Mouse (Mus musculus) hindbrain, embryonic 16.5 days (tissue): ENCODE results near the gene Nhp2. TPM values are rescaled to one million over a fixed set of nuclear protein-coding genes. Genes with fewer than 3 reads are reported as not detected.
"Not testable (repeated sequence)": the region's sequence is repeated elsewhere in the genome, so short reads cannot be mapped to it uniquely, and the experiment has no call there.

Experiments used
- ATAC-seq: fragments of 200-750 bp; cut with Nextera tagmentation; 2 replicates; pipeline ENCODE4 v1.8.0; 2017; ENCODE audit warnings: moderate TSS enrichment, moderate library complexity
- H3K27ac ChIP-seq: fragments of 300-500 bp; sonication (generic); 2 replicates; pipeline ENCODE4 v1.5.1; 2014; ENCODE audit warnings: low read depth, mild to moderate bottlenecking, control low read depth, low read length, moderate library complexity
- H3K27me3 ChIP-seq: fragments of 300-500 bp; sonication (generic); replicated peaks from 2 replicates; pipeline ENCODE4 v1.6.1; 2014; ENCODE audit warnings: low read length; ENCODE audit not compliant: control insufficient read depth, insufficient read depth
- H3K36me3 ChIP-seq: fragments of 300-500 bp; sonication (generic); 2 replicates; pipeline ENCODE4 v1.6.1; 2014; ENCODE audit warnings: mild to moderate bottlenecking, low read length, moderate library complexity, mixed read lengths; ENCODE audit not compliant: control insufficient read depth, insufficient read depth
- H3K4me1 ChIP-seq: fragments of 300-500 bp; sonication (generic); 2 replicates; pipeline ENCODE4 v1.6.1; 2014; ENCODE audit warnings: low read depth, low read length; ENCODE audit not compliant: control insufficient read depth, insufficient read depth
- H3K4me2 ChIP-seq: fragments of 300-500 bp; sonication (generic); 2 replicates; pipeline ENCODE4 v1.6.1; 2014; ENCODE audit warnings: mild to moderate bottlenecking, low read length, control low read depth, moderate library complexity
- H3K4me3 ChIP-seq: fragments of 300-500 bp; sonication (generic); 2 replicates; pipeline ENCODE4 v1.5.1; 2014; ENCODE audit warnings: mild to moderate bottlenecking, low read length, control low read depth, moderate library complexity
- H3K9ac ChIP-seq: fragments of 300-500 bp; sonication (generic); 2 replicates; pipeline ENCODE4 v1.6.1; 2014; ENCODE audit warnings: low read depth, mild to moderate bottlenecking, control low read depth, low read length, moderate library complexity
- H3K9me3 ChIP-seq: fragments of 300-500 bp; sonication (generic); 2 replicates; pipeline ENCODE4 v1.6.1; 2014; ENCODE audit warnings: mild to moderate bottlenecking, low read length, moderate library complexity; ENCODE audit not compliant: control insufficient read depth
- WGBS: fragments of 180-500 bp; shearing (Covaris S2); extraction: QIAGEN DNeasy Blood & Tissue Kit; methylation state at CpG from one replicate; pipeline ENCODE4 v1.1.7; 2014; 5-methylcytosine and 5-hydroxymethylcytosine counted together
- polyA plus RNA-seq: library from polyadenylated mRNA; unstranded; fragments of >200 nt; fragmentation: Nextera tagmentation; extraction: Ambion mirVana; gene quantifications from 2 replicates; pipeline ENCODE4 v1.2.1, GENCODE M21; 2015

Nhp2 gene
- polyA plus RNA-seq, 1 experiment from 2014 or later: 98.4 TPM

DNA sequence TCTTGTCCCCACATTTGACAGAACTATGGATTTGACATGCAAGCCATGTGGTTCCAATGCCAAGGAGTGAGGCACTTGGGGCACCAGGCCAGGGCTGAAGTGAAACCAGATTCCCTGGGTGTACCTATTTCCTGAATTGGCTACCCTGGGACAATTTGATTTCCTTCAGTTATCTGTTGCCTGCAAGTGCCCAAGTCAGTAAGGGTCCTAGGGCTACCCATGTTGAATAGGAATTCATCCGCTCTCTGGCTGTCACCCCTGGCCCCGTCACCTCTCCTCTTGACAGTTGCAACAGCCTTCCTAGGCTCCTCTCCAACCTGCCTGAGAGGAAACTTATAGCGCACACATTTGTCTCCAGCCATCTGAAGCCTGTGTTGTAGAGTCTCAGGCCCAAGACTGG lies 35.4 kb downstream of the Nhp2 start:
- ATAC-seq: no peak
- H3K9ac ChIP-seq: no peak overlapping the region
- no peaks in the 10 kb centered on the region for H3K27me3 ChIP-seq
- H3K4me3 ChIP-seq: no peak overlapping the region
- no peaks in the 10 kb centered on the region for H3K36me3 ChIP-seq
- H3K4me2 ChIP-seq: no peak overlapping the region
- no peaks in the 10 kb centered on the region for H3K9me3 ChIP-seq
- peaks cover 4% of the 10 kb centered on the region for H3K4me1 ChIP-seq
- 91% methylated on average over 3 of the region's 3 CpGs for WGBS
- H3K27ac ChIP-seq: no peak overlapping the region

DNA sequence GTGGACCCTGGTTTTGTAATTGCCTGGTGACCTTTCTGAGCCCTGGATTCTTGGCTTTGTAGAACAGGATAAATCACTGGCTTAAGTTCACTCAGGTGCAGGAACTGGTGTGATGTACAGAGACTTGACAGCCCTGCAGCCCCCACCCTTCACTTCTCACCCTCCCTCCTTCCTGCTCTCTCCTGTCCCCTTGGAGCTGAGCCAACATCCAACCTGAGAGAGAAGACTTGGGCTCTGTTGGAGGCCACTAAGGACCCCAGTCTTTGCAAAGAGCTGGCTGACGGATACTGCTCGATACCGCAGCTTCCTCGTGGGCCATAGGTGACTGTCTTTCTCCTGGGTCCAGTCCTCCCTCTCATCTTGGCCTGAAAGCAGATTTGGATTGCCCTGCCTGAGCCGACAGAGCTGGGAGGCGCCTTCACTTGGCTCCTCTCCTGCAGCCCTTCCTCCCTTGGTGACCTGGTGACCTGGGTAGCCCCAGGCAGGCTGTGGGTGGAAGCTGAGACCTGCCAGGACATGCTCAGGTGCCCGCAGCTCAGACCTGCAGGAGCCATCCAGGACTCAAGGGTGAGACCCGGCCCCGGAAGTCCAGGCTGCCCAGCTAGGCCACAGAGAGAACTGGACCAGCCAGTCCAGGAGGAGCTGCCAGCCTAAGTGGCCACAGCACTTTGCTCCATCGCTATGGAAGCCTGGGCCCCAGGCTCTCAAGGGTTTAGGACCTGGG lies 37.4 kb downstream of the Nhp2 start:
- WGBS: 80% methylated on average over 10 of the region's 10 CpGs
- Histone ChIP-seq H3K4me2 (no peak overlapping the region), H3K9me3 (no peaks in the 10 kb centered on the region), H3K4me1 (no peaks in the 10 kb centered on the region; the same call in 1 of the 2 replicates), H3K9ac (no peak overlapping the region), H3K27me3 (no peaks in the 10 kb centered on the region), H3K36me3 (no peaks in the 10 kb centered on the region), H3K4me3 (no peak overlapping the region), H3K27ac (no peak overlapping the region)
- ATAC-seq: no peak

DNA sequence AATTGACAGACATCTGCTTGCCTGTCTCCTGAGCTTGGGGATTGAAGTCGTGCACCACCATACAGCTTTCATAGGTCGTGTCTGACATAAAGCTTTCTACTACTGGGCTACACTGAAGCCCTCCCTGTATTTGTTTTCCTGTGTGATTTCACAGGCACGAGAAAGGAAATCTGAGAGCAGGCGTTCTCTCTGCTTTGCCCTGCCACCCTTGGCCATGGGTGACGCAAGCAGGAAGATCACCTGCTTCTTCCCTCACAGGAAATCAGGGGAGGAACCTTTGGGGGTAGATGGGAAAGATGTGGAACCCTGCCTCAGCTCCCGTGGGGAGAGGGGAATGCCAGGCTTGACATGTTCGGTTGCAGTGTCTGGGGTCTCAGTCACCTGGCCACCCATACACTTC lies 38.8 kb downstream of the Nhp2 start:
- no peak for ATAC-seq
- Histone ChIP-seq H3K27ac (no peak overlapping the region), H3K9me3 (no peaks in the 10 kb centered on the region), H3K27me3 (no peaks in the 10 kb centered on the region), H3K9ac (no peak overlapping the region), H3K4me3 (no peak overlapping the region), H3K4me1 (no peaks in the 10 kb centered on the region; the same call in 1 of the 2 replicates), H3K4me2 (no peak overlapping the region), H3K36me3 (no peaks in the 10 kb centered on the region)
- 69% methylated on average over 7 of the region's 7 CpGs for WGBS

GRCm38 (mm10) chr11:51658705-51659104 lies 39.2 kb downstream of the Nhp2 start:
- peak; percentile 69 for ATAC-seq
- no peaks in the 10 kb centered on the region for H3K9me3 ChIP-seq
- H3K9ac ChIP-seq: no peak overlapping the region
- no peaks in the 10 kb centered on the region for H3K27me3 ChIP-seq
- no peaks in the 10 kb centered on the region; the same call in 1 of the 2 replicates for H3K4me1 ChIP-seq
- H3K36me3 ChIP-seq: no peaks in the 10 kb centered on the region
- no peak overlapping the region for H3K4me2 ChIP-seq
- no peak overlapping the region for H3K4me3 ChIP-seq
- H3K27ac ChIP-seq: no peak overlapping the region
- WGBS: 48% methylated on average over 6 of the region's 6 CpGs

GRCm38 (mm10) chr11:51661867-51662365 lies 42.4 kb downstream of the Nhp2 start:
- no peak for ATAC-seq
- Histone ChIP-seq H3K4me1 (no peaks in the 10 kb centered on the region; the same call in 1 of the 2 replicates), H3K36me3 (no peaks in the 10 kb centered on the region), H3K4me2 (no peak overlapping the region), H3K9me3 (no peaks in the 10 kb centered on the region), H3K27ac (no peak overlapping the region), H3K4me3 (no peak overlapping the region), H3K27me3 (no peaks in the 10 kb centered on the region), H3K9ac (no peak overlapping the region)
- WGBS: 74% methylated on average over 16 of the region's 16 CpGs

GRCm38 (mm10) chr11:51662632-51663031 lies 43.1 kb downstream of the Nhp2 start:
- Histone ChIP-seq H3K27ac (no peak overlapping the region), H3K27me3 (no peaks in the 10 kb centered on the region), H3K36me3 (no peaks in the 10 kb centered on the region), H3K4me1 (no peaks in the 10 kb centered on the region; the same call in 1 of the 2 replicates), H3K4me3 (no peak overlapping the region), H3K9ac (no peak overlapping the region), H3K9me3 (no peaks in the 10 kb centered on the region), H3K4me2 (no peak overlapping the region)
- no peak for ATAC-seq
- 63% methylated on average over 6 of the region's 7 CpGs for WGBS

- not testable (repeated sequence) for H3K27me3 ChIP-seq, H3K9me3 ChIP-seq, H3K36me3 ChIP-seq, H3K4me1 ChIP-seq, H3K9ac ChIP-seq, H3K27ac ChIP-seq, H3K4me3 ChIP-seq, H3K4me2 ChIP-seq, ATAC-seq
- 95% methylated on average over 7 of the region's 7 CpGs for WGBS
Observed at GRCm38 (mm10) chr11:51664747-51665146, 45.2 kb downstream of the Nhp2 start.

- Histone ChIP-seq H3K27ac (no peak overlapping the region), H3K4me2 (no peak overlapping the region), H3K9ac (no peak overlapping the region), H3K9me3 (no peaks in the 10 kb centered on the region), H3K27me3 (no peaks in the 10 kb centered on the region), H3K36me3 (no peaks in the 10 kb centered on the region), H3K4me1 (no peaks in the 10 kb centered on the region), H3K4me3 (no peak overlapping the region)
- WGBS: 90% methylated on average over 7 of the region's 7 CpGs
- ATAC-seq: no peak
Observed at GRCm38 (mm10) chr11:51670846-51671245, 51.3 kb downstream of the Nhp2 start.

GRCm38 (mm10) chr11:51671376-51671775 lies 51.8 kb downstream of the Nhp2 start:
- 65% methylated on average over 2 of the region's 2 CpGs for WGBS
- Histone ChIP-seq H3K9me3 (no peaks in the 10 kb centered on the region), H3K4me1 (no peaks in the 10 kb centered on the region), H3K9ac (no peak overlapping the region), H3K4me2 (no peak overlapping the region), H3K27ac (no peak overlapping the region), H3K4me3 (no peak overlapping the region), H3K36me3 (no peaks in the 10 kb centered on the region), H3K27me3 (no peaks in the 10 kb centered on the region)
- ATAC-seq: no peak
